Mouse (Mus musculus): ENCODE measurements around the gene Ddi2.
A peak's percentile ranks its signal among the peaks of the same experiment; 100 is the strongest.
"Not testable (repeated sequence)": the region's sequence is repeated elsewhere in the genome, so short reads cannot be mapped to it uniquely, and the experiment has no call there.

Gene Ddi2

GRCm38 (mm10) chr4:141722731-141723672 lies at the start of gene Ddi2:
Ddi2 (minus strand) TSS chr4:141723419.
- peak; percentile 92 for DNase-seq (ENCODE audit: low spot score)

- not testable (repeated sequence) for DNase-seq (ENCODE audit: low spot score)
Measured at GRCm38 (mm10) chr4:141773019-141773418, 49.8 kb upstream of the Ddi2 start.

DNA sequence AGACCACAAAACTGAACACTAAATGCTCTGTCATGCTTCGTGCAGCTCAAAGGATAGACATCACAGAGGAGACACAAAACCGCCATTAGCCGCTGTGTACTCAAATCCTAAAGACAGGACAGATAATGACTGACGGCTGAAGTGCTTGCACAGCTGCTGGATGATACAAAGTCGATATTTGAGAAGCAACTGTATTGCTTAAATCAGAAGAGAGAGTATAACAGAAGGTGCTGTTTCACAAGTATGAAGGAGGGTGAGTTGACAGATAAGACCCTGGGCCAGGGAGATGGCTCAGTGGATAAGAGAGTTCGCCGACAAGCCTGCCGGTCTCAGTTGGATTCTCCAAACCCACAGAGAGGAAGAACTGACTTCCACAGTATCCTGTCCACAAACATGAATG lies 48.6 kb upstream of the Ddi2 start:
- no peak for DNase-seq (ENCODE audit: low spot score)

GRCm38 (mm10) chr4:141769501-141770160 lies 46.4 kb upstream of the Ddi2 start:
- DNase-seq (ENCODE audit: low spot score): no peak

GRCm38 (mm10) chr4:141767353-141768036 lies 44.3 kb upstream of the Ddi2 start:
- peak; percentile 52 for DNase-seq (ENCODE audit: low spot score)

GRCm38 (mm10) chr4:141766668-141767352 lies 43.6 kb upstream of the Ddi2 start:
- peak; percentile 56 for DNase-seq (ENCODE audit: low spot score)

DNA sequence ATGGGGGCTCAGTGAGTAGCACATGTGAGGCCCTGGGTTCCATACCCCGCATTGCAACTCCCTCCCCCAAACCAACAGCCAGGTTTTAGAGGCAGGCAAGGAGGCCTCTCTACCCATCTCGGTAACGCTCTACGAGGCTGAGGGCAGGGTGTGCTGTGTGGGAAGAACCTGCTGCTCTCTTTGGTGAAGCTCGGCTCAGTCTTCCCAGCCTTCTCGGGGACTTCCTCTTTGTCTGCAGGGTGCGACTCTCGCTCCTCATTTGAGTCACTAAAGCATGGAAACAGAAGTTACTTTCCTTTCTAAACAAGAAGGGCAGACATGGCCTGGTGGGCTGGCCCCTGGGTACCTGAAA lies 43.1 kb upstream of the Ddi2 start:
- no peak for DNase-seq (ENCODE audit: low spot score)

DNA sequence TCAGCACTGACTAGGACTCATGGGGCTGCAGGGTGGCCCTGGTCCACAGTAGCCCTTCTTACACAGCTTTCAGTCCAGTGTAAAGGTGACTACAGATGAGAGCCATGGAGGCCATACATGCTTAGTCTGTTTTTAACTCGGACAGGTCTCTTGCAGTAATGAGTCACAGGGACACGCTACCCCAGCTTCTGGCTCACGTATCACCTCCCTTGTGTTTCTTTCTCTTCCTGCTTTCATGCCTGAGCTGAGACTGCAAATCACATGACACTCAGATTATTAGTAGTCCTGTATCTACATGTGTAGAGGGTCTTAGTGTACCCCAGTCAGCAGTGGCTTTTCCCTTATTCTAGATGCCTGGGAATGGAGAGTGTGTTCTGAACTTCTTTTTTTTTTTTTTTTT lies 41.8 kb upstream of the Ddi2 start:
- DNase-seq (ENCODE audit: low spot score): no peak

GRCm38 (mm10) chr4:141763476-141763875 lies 40.3 kb upstream of the Ddi2 start:
- no peak for DNase-seq (ENCODE audit: low spot score)

- DNase-seq (ENCODE audit: low spot score): no peak
Measured at GRCm38 (mm10) chr4:141762102-141762598, 38.9 kb upstream of the Ddi2 start.

- DNase-seq (ENCODE audit: low spot score): no peak
Measured at GRCm38 (mm10) chr4:141760942-141761341, 37.7 kb upstream of the Ddi2 start.

DNA sequence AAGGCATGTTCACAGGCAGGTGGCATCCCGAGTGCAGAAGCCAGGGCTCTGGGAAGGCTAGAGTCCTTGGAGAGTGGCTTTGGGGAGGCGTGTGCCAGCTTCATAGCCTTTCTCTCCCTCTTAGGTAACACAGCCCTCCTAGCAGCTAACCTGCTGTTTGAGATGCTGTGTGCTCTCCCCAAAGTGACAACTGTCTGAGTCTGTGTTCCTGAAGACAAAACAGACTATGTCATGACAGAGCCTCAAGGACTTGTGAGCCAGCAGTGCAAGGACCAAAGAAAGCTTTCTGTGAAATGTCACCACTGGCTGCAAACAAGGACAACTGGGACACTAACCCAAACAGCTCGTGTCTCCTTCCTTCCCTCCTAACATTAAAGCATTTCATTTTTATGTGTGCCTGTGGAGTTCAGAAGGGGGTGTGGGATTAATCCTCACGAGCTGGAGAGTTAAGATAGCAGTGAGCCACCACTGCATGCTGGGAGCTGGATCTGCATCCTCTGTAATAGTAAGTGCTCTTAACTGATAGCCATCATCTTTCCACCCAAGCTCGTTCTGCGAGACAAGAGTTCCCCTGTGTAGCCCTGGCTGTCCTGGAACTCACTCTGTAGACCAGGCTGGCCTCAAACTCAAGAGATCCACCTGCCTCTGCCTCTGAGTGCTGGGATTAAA lies 35.8 kb upstream of the Ddi2 start:
- peak; percentile 34 for DNase-seq (ENCODE audit: low spot score)

DNA sequence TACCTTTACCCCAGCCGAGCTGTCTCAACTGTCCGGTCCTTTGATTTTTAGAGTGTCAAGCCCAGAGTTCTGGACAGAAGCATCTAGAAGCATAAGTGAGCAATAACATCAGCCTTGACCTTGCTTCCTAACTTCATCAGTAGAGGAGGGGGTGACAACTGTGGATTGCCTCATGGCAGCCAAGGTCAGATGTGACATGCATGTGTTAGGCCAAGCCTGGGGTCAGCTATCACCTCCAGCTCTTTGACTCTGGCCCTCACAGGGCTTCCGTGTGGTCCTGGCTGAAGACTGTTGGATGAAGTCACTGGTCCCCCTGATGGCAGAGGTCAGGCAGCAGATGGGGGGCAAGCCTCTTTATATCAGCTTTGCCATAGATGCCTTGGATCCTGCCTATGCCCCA lies 33.9 kb upstream of the Ddi2 start:
- no peak for DNase-seq (ENCODE audit: low spot score)

- no peak for DNase-seq (ENCODE audit: low spot score)
Measured at GRCm38 (mm10) chr4:141755375-141755930, 32.2 kb upstream of the Ddi2 start.

GRCm38 (mm10) chr4:141752076-141752421 lies 28.8 kb upstream of the Ddi2 start:
- no peak for DNase-seq (ENCODE audit: low spot score)

GRCm38 (mm10) chr4:141751419-141752075 lies 28.3 kb upstream of the Ddi2 start:
- DNase-seq (ENCODE audit: low spot score): no peak

DNA sequence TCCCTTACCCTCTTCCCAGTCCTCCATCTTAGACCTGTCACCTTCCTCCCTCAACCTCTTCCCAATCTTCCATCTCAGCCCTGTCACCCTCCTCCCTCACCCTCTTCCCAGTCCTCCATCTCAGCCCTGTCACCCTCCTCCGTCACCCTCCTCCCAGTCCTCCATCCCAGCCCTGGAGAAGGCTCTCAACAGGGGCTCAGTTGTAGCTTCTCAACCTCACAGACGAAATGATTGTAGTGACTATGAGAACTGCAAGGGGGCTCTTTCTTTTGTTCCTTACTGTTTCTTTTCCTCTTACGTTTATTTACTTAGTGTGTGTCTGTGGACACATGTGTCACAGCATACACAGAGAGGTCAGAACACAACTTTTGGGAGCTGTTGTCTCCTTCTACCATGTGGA lies 27.6 kb upstream of the Ddi2 start:
- no peak for DNase-seq (ENCODE audit: low spot score)

DNA sequence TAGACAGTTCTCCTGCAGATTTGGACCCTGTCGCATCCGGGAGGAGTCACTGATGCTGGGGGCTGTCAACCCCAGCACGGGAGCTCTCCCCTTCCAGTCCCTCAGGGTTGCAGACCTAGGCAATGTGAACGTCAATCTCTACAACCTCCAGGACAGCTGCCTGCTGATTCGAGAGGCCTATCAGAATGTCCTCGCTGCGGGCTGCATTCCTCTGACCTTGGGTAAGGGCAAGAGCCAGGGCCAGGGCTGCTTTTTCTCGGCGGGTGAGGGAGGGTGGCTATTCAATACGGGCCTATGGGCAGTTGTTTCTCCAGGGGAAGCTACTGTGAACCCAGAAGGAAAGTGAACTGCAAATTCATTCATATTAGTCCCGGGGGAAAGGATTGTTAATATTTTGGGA lies 26.3 kb upstream of the Ddi2 start:
- DNase-seq (ENCODE audit: low spot score): peak; percentile 65

DNA sequence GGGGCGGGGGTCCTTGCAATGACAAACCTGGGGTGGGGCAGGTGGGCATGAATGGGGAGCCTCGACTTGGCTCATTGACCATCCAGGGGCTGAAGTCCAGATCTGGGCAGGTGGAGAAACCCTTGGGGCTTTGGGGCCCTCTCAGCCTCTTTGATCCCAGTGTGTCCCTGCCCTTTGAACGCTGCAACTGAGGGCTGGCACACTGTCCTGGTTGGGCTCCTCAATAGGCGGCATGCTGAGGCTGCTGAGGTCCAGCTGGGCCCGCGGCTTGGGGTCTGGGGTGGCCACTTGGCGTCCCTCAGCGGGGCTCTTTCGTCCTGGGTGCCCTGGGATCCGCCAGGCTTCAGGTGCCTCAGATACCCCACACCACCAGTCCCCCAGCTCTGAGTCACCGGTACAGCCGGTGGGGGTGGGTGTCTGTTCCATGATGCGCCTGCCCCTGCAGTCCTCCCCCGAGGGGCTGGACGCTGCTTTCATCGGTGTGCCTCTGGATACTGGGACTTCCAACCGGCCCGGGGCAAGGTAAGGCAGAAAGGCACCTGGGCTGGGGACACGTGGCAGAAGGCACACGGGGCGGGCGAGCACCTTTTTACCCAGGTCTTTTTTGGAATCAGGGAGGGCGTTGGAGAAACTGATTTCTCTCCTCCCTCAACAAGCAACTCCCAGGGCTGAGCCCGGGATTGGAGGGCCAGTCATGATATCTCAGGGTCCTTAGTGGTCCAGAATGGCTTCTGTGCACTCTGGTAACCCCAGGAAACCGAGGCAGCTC lies 23.5 kb upstream of the Ddi2 start, which contains the start of gene Agmat:
Gene Agmat, plus strand, starts transcription at position 95 of the 769 bp plus-strand sequence.
- no peak for DNase-seq (ENCODE audit: low spot score)

GRCm38 (mm10) chr4:141742381-141742780 lies 19.2 kb upstream of the Ddi2 start:
- DNase-seq (ENCODE audit: low spot score): no peak

Data from ovary, postnatal 36 days (tissue).